Mouse (Mus musculus): Measurements from ENCODE around the gene Nup153. TPM values are rescaled to one million over a fixed set of nuclear protein-coding genes. Genes with fewer than 3 reads are reported as not detected.

The Nup153 gene
- total RNA-seq, 2 experiments from 2014 or later = 87.6 to 88.3 TPM

DNA sequence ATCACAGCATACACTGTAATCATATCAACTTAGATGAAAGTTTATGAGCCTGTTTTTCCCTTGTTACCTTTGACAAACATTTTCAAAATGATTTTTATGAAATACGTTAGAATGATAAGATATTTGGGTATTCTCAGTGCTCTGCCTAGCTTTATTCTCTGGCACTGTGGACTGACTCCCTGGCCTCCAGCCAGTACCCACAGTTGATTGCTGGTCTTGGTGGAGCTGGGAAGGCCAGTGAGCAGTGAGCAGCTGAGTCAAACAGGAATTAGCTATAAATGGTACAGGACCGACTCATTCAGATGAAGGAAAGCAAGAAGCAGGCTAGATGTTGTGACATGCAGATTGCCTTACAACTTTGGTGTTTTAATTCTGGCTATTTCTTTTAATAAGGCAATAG, 53.1 kb downstream of the Nup153 start:
- intact Hi-C loops (cut with DNase I) = no loop called here
- peak; percentile 29 for DNase-seq

DNA sequence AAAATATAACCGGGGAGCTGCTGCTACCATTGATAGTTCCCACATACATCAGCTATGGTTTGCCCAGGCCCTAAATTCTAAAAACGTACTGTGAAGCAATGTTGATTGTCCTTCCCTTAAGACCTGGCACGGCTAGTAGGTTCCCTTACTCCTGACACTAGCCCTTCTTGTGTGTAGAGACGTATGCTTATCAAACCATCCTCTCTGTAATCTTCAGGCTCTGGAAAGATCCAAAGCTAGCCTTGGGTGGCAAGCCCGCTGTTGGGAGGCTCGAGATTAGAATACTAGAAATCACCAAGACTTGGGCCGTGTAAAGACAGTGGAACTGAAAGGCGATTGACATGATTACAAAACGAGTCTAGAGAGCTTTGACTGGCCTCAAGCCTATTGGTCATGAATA, 57.2 kb downstream of the Nup153 start:
- intact Hi-C loops (cut with DNase I) = no loop called here

DNA sequence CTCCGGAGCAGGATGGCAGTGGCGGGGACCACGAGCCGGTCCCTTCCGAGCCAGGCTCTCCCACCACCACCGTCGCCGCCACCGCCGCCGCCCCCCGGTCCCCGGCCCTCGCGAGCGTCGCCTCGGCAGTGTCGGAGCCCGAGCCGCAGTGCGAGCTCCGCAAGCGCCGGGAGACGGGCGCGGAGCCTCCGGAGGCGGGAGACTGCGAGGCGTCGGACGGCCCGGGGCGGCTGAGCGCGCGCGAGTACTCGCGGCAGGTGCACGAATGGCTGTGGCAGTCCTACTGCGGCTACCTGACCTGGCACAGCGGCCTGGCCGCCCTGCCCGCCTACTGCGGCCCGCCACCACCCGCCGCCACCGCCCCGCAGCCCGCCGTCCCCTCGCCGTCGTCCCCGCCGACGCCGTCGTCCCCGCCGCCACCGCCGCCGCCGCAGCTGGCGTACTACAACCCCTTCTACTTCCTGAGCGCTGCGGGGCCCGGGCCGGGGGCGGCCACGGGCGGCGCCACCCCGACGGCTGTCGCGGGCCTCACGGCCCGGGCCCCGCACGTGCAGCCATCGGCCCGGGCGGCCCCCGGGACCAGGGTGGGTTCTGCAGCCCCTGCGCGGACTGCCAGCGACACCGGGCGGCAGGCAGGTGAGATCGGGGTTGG, 58.0 kb downstream of the Nup153 start:
- intact Hi-C loops (cut with DNase I) = loop anchor here (10.0 kb wide), 2 partner anchors 95 to 255 kb away; partner anchors contain the start of gene Rbm24
- peak; percentile 57 for DNase-seq

More for the DNA sequence above, 57.2 kb downstream of the Nup153 start:
- no peak for DNase-seq

DNA sequence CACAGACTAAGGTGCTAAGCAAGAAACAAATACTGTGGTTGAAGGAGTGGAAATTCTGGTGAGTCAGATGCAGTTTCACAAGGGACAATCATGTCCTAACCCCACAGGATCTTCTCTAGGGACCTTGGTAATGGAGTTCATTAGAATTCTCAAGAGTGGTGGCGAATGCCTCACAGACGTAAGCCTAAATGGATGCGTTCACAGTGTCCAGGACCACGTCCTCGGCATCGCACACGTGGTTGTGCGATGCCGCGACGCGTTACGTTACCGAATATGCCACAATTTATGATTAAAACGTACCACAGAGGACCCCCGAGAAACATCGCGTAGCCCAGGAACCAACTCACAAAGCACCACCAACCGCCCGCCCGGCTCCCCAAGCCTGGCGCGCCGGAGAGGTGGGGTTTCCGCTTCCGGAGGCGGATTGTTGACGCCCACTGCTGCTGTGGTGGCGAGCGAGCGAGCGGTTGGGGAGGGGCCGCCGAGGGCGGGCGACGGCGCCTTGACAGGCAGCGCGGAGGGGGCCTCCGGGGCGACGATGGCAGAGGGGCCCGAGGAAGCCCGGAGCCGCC, 58.6 kb downstream of the Nup153 start, which contains the start of gene Fam8a1:
Fam8a1 (plus strand) TSS at position 475 of the 572 bp plus-strand sequence.
- peak; percentile 93 for DNase-seq
- intact Hi-C loops (cut with DNase I) = loop anchor here (10.0 kb wide), 2 partner anchors 94 to 254 kb away; partner anchors contain the start of gene Rbm24

DNA sequence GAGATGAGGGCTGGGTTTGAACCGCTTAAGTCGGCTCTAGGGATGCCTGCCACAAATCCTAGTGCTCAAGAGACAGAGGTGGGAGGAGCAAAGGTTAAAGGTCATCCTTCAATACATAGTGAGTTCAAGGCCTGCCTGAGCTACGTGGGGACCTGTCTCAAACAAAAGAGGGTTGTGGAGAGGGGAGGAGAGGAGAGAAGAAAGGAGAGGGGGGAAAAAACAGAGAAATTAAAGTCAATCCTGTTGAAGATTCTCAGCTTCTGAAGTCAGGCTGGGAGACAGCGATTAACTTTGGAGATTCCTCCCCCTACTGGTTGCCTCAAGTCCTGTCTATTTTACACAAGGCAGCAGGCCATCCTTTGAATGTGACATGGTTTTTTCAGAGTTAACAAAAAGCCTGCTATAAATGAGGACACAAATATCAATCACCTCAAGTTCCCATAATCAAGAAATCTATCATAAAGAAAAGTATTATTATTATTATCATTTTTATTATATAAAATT, 64.2 kb downstream of the Nup153 start:
- intact Hi-C loops (cut with DNase I) = loop anchor here (5.0 to 10.0 kb wide), 3 partner anchors 89 to 351 kb away; partner anchors contain the start of gene Rbm24
- peak; percentile 18 for DNase-seq

DNA sequence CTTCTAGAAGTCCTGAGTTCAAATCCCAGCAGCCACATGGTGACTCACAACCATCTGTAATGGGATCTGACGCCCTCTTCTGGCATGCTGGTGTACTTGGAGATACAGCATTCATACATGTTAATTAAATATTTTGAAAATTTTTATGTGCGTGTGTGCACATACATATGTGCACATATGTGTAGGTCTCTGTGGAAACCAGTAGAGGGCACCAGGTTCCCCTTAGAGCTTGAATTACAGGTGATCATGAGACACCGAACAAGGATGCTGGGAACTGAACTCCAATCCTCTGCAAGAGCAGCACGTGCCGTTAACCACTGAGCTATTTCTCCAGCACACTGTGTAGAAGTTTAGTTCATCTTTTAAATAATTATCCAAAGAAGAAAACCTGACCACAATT, 68.5 kb downstream of the Nup153 start:
- no peak for DNase-seq
- intact Hi-C loops (cut with DNase I) = no loop called here

DNA sequence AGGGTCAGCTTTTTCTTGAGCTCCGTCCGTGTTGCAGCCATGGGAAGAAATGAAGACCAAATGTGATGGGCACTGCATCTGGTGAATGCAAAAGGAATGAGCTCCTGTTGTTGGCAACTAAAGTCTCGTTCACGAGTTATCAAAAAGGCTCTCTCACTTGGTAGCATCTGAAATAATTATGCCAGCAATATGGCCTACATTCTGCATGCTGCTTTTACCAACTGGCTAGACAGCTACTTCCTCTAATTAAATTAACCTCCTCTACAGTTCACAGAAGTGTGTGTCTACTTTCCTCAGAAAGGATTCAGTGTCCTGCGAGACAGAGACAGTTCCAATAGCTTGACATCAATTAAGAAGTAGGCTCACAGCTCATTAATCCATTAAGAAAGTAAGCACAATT, 73.2 kb downstream of the Nup153 start:
- no peak for DNase-seq
- intact Hi-C loops (cut with DNase I) = no loop called here

DNA sequence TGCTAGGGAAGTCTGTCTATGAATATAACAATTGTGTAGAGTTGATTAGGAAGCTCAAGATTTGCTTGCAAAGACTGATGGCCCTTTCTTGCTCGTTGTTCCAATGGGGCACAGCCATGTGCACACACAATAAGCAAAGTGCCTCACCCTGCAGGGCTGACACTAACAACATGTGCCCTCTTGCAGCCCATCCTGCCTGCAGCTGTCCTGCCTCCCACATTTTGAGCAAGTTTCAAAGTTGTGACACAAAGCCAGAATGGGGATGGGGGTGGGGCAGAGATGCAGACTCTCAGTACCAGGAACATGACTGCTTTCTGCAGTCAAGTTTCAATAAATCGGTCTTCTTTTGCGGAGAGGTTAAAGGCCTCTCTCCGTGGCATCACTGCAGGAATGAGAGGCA, 74.1 kb downstream of the Nup153 start:
- intact Hi-C loops (cut with DNase I) = no loop called here

DNA sequence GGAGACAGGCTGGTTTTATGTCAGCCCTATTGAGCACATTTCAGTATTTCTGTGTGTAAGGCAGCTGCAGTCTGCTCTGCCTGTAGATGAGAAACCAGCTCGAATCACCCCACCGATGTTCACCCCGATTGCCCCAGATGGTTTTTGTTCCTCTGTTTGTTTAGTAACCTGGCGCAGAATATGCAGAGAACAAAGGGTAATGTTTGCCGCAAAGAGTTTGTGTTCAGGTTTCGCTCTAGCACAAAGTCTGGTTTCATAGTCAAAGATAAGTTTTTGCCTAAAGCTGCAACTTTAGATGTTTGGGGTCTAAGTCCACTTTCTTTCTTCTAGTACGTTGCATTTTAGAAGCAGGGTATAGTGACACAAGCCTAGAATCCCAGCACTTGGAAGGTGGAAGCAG, 75.1 kb downstream of the Nup153 start:
- no peak for DNase-seq
- intact Hi-C loops (cut with DNase I) = no loop called here

More for the DNA sequence above, 74.1 kb downstream of the Nup153 start:
- DNase-seq = no peak

DNA sequence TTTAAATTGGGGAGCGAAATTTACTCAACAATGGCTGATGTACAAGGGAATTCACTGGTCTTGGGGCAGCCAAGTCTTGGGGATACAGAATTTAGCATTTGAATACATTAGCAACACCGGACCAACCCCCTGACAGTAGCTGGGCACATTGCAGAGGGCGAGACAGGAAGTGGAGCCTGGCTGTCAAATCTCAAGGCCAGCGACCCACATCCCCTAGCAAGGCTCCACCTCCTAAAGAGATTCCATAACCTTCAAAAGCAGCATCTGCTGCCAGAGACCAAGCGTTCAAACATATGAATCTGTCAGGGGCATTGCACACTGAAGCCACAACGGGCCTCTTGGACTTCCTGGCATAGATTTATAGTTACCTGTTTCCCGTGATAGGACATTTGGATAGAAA, 75.9 kb downstream of the Nup153 start:
- intact Hi-C loops (cut with DNase I) = no loop called here

DNA sequence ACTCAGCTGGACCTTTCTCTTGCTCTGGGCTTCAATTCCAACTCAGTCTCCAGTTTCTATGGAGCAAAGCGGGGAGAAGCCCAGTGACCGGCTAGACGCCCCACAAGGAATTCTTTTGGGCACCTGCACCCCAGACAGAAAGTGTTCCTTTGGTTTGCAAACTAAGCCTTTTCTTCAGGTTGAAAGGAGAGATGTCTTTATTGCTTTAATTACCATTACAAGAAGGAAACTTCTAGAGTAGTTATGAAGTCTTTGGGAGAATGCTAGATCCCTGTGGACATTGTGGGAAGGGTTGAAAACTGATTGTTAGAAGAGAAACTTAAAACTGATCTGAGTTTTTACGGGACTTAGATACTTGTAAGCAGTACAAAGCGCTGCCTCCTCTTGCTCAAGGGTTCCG, 82.3 kb downstream of the Nup153 start:
- intact Hi-C loops (cut with DNase I) = no loop called here
- no peak for DNase-seq

More for the DNA sequence above, 75.9 kb downstream of the Nup153 start:
- no peak for DNase-seq

DNA sequence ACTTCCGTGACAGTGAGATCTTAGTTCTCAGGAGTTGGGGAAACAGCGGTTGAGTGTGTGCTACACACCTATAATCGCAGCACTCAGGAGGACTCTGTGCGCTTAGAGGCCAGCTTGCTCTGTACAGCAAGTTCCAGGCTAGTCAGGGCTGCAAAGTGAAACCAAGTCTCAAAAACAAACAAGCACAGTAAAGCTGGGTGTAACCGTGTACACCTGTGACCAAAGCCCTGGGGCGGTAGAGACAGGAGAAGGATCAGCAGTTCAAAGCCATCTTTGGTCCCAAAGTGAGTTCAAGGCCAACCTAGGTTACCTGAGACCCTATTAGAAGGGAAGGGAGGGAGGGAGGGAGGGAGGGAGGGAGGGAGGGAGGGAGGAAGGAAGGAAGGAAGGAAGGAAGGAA, 83.6 kb downstream of the Nup153 start:
- DNase-seq = no peak
- intact Hi-C loops (cut with DNase I) = no loop called here

DNA sequence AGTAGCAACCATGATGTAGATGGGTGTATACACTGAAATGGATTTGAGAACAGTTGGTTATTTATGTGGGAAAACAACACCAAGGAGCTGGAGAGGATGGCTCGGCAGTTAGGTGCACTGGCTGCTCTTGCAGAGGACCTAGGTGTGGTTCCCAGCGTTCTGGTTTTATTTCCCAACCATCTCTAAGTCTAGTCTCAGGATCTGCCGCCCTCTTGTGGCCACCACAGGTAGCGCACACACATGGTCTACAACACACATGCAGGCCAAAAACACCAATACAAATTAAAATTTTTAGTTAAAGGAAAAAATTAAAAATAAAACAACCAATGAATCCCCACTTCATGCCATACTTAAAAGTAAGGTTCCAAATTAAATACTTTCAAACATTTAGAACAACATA, 85.4 kb downstream of the Nup153 start:
- intact Hi-C loops (cut with DNase I) = no loop called here
- DNase-seq = no peak

DNA sequence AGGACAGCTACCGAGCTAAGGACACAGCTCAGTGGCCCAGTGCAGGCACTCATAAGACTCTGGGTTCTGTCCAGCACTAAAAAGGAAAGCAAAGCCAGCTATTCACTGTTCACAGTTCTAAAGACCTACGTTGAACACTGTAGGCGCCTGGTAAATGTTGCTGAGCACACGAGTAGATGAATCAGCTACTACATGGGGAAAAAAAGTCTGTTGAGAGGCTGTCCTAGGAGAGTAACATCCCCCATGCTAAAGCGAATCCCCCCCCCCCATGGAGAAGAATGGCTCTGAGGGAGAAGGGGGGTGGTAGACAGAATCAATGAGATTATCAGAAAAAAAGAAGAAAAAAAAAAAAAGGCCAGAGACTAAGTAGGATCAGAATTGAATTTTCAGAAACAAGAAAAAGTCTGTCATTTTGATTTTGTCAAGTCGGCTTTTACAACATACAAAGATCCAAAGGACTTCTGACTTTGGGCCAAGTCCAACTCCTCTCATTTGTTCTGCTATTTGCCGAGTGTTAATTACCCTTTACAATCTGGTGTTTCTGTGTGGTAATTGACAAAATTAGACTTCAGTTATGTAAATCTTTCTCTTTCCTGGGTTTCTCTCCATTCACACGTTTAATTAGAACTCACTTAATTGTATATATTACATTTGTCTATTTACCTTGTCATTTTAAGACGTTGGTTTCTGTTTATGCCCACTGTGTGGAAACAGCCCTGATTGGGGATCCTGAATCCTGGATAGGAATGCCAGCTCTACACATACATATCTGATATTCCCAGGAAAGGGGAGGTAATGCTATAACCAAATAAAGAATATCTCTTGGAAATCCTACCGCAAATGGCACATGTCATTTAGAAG, 86.9 kb downstream of the Nup153 start:
- intact Hi-C loops (cut with DNase I) = no loop called here

DNA sequence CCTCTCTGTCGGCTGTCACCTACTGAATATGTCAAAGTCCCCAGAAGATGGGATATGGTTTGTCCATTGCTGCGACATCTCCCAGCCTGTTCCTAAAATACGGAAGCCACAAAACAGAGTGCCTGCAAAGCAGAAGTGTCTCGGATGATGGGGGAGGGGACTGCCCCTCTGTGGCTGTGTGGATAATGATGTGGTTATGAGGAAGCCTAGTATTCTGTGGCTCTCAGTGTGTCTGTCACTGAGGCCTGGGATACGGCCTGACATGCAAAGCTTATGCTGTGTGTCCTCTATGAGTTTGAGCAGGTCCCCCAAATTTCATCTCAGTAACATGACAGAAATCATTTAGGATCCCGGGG, 93.6 kb downstream of the Nup153 start:
- DNase-seq = peak; percentile 33
- intact Hi-C loops (cut with DNase I) = no loop called here

More for the DNA sequence above, 86.9 kb downstream of the Nup153 start:
- no peak for DNase-seq

DNA sequence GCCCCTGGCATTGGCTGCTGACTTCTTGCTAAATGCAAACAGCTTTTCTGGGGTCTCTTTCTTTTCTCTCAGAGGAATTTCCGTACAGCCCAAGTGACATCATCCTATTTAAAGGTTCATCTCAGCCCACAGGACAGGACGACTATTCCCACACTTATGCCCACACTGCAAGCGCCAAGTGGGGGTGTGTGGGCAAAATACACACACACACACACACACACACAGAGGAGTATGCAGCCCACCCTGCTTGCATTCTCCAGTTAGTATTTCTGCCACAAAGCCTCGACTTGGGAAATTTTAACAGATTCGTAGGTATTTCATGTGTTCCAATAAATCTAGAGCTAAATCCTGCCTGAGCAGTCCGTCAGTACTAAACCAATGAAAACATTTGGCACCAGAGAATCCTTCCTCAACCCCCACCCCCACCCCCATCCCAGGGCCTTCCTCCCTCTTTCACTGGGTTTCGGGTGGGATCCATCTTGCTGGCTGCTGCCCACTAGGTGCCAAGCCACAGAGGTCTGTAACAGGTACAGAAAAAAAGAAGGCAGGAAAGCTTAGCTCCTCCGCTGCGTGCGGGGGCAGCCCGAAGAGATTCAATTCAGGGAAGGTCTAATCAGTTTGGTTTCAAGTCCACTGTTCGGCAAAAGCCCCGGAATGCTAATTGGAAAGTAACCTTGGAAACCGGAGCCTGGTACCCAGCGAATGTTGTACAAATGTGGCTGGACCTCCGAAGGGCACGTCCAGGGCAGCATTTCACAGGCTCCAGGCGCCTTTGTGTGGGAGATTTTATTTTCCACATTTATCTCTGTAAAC, 94.2 kb downstream of the Nup153 start:
- intact Hi-C loops (cut with DNase I) = no loop called here
- DNase-seq = peak; percentile 43

DNA sequence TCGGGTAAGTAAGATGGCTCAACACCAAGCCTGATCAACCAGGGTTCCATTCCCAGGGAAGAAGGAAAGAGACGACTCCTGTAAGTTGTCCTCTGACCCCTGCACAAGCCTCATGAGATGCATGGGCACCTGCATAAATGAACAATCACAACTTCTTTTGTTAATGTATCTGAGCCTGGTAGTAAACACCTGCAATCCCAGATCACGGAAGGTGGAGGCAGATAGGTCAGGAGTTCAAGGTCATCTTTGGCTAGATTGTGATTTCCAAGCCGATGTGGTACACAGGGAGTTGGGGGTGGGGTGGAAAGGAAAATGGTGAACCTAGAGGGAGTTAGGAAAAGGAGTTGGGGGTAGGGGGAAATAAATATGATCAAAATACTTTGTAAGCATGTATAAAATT, 94.9 kb downstream of the Nup153 start:
- no peak for DNase-seq
- intact Hi-C loops (cut with DNase I) = no loop called here
